18 mouse cellular contexts compared by ENCODE assay signal in genomic region chr19:17496131-17496530, GRCm38 (mm10).
"Had no signal": no experiment of that assay in that cellular context is flagged by ENCODE, and none has a peak within 500 bp of the region (broad histone marks: within the 10 kb centered on the region; RNA-seq: fewer than 3 reads in every experiment).

No protein-coding gene starts in this region.

- H3K36me3 ChIP-seq: midbrain, embryonic 10.5 days; midbrain, embryonic 12.5 days; neural tube, embryonic 13.5 days; neural tube, embryonic 15.5 days had no signal

- H3K27ac ChIP-seq: midbrain, embryonic 10.5 days; midbrain, embryonic 12.5 days; neural tube, embryonic 13.5 days; neural tube, embryonic 15.5 days had no signal

- H3K4me3 ChIP-seq: midbrain, embryonic 10.5 days; midbrain, embryonic 12.5 days; myocyte; neural tube, embryonic 13.5 days; neural tube, embryonic 15.5 days had no signal

- H3K9ac ChIP-seq: lung, embryonic 14.5 days; midbrain, embryonic 12.5 days; neural tube, embryonic 13.5 days; neural tube, embryonic 15.5 days had no signal

- DNase-seq: lung, adult 18-20 months; lung, embryonic 14.5 days; lung, postnatal 10 days; lung, postnatal 4 days; midbrain, embryonic 14.5 days; retina, postnatal 1 day; right cerebral cortex, adult 18-20 months; right cerebral cortex, postnatal 25 days; right cerebral cortex, postnatal 4 days; spleen, adult 18-20 months; thymus, adult 2 months; thymus, postnatal 25 days; thymus, postnatal 4 days had no signal

- H3K27me3 ChIP-seq: midbrain, embryonic 12.5 days; neural tube, embryonic 13.5 days; neural tube, embryonic 15.5 days had no signal
